Mouse (Mus musculus): ENCODE results near the gene Spata17. TPM values are rescaled to one million over a fixed set of nuclear protein-coding genes. Genes with fewer than 3 reads are reported as not detected.
A peak's percentile ranks its signal among the peaks of the same experiment; 100 is the strongest.

Gene Spata17
- polyA plus RNA-seq (2015; fragmentation: Nextera tagmentation; extraction: Ambion mirVana): 1.8 and 2.0 TPM in 2 replicates

DNA sequence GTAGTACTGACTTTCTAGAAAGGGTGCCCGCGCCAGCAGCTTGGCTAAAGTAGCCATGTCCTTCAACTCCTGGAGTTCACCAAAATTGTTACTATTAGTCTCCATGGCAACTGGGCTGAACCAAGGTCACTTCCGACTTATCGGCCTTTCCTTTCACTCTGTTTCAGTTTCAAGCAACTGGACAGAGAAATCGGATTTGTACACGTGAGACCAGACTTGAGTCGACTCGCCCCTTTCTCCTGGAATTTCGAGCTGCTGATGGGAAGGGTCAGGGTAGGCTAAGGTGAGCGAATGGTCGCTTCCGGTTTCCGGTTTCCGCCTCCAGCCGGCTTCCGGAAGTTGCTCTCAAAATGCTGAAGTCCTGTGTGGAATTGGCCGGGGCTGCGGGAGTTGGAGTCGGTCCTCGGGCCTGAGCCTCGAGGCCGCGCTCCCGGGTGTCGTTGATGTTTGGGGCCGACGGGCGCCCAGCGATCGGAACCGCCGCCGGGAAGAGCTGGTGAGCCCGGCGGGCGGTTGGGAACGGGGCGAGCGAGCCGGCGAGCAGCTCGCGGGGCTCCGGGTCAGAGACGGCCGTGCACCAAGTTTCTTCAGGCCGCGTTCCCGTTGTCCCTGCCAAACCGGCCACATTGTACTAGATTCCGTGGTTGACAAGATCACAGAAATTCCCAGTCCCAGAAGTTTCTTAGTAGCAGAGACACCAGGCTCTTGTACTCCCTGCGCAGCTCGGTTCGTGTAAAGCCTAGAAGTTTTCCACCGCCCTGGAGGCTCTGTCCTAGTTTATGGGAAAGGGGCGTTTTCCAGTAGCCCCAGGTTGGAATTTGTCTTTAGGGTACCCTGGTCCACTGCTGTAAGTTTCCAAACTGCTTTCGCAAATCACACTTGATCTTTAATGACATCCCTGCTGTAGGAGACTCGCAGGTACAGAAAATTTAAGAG is at the start of gene Spata17, which contains the start of gene Gpatch2:
Spata17 (minus strand) TSS at position 285 of the 936 bp plus-strand sequence.
Gpatch2 (plus strand) TSS at position 328 of the 936 bp plus-strand sequence.
- Histone ChIP-seq H3K9ac (peak within 1 kb of the TSS; percentile 87), H3K27me3 (no peaks in the 10 kb centered on the region), H3K4me3 (peak within 1 kb of the TSS; percentile 92), H3K4me1 (peaks cover 17% of the 10 kb centered on the region), H3K9me3 (replicated peaks) (no peaks in the 10 kb centered on the region), H3K4me2 (peak within 1 kb of the TSS; percentile 84), H3K27ac (peak within 1 kb of the TSS; percentile 40; the same call in 1 of the 2 replicates), H3K36me3 (ENCODE audit: poor library complexity, severe bottlenecking) (no peaks in the 10 kb centered on the region)
- ATAC-seq: peak; percentile 94
- WGBS: 1% methylated on average over 58 of the region's 58 CpGs

DNA sequence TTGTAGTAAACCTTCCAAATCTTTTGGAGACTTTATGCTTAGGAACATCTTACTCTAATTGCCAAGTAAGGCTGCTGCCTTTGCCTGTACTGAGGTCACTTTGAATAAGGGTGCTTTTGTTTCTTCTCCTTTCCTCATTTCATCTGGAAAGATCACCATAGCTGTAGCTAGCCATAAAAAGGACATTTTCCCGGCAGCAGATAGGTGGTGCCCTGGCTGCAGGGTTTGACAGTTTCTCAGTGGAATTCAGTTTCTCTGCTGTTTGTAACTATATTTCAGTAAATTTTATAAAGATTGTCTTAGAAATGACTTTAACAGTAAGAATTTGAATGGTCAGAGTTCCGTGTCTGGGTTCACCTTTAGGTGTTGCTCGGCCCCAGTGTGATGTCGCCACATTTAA is 43.5 kb upstream of the Spata17 start:
- ATAC-seq: no peak
- Histone ChIP-seq H3K4me2 (no peak overlapping the region), H3K27ac (no peak overlapping the region), H3K36me3 (ENCODE audit: poor library complexity, severe bottlenecking) (no peaks in the 10 kb centered on the region), H3K9me3 (replicated peaks) (no peaks in the 10 kb centered on the region), H3K9ac (no peak overlapping the region), H3K4me3 (no peak overlapping the region), H3K4me1 (no peaks in the 10 kb centered on the region), H3K27me3 (no peaks in the 10 kb centered on the region)
- 84% methylated on average over 4 of the region's 4 CpGs for WGBS

DNA sequence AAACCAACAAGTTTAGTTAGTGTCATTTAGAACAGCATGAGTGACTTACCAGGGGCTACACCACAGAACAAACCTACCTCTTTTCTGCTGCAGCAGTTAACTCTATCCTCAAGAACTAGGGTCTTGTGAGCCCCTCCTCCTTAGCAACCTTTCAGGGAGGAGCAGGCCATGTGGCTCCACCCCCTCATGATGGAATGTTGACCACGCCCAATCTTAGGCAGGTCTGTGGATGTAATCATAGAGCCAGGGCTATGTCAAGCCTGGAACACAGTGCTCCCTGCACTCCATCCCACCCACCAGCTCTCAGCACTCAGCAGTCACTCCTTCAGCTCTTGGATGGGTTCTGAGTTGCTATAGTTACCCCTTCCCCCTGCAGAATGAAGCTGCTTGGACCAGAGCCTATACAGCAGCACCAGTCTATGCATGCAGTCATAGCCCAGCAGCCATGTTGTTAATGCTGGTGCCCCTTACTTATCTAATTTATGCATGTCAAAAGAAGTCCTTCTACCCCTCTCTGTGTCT is 35.5 kb upstream of the Spata17 start:
- no peaks in the 10 kb centered on the region for H3K36me3 ChIP-seq (ENCODE audit: poor library complexity, severe bottlenecking)
- no peaks in the 10 kb centered on the region for H3K27me3 ChIP-seq
- H3K9me3 ChIP-seq (replicated peaks): no peaks in the 10 kb centered on the region
- H3K4me3 ChIP-seq: no peak overlapping the region
- ATAC-seq: peak; percentile 38; the same call in 1 of the 2 replicates
- no peak overlapping the region for H3K4me2 ChIP-seq
- H3K9ac ChIP-seq: no peak overlapping the region
- no peak overlapping the region for H3K27ac ChIP-seq
- WGBS: 89% methylated on average over 1 of the region's 1 CpGs
- H3K4me1 ChIP-seq: no peaks in the 10 kb centered on the region

DNA sequence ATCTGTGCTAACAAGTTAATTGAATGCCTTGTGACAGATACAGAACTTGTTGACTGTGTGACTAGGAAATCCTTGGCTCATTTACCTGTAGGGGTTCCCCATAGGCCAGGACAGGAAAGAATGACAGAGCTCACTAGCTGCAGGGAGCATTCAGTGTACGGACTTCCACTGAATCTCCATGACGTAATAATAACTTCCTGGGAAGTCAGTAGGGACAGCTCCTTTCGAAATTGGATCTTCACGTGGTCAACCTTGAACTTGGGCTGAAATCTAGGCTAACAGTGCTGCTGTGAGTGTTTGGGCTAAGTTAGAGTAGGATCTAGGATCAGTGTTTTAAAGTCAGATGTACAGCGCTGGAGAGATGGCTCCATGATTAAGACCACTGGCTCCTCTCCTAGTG is 29.5 kb upstream of the Spata17 start:
- Histone ChIP-seq H3K4me1 (no peaks in the 10 kb centered on the region), H3K4me3 (no peak overlapping the region), H3K9me3 (replicated peaks) (no peaks in the 10 kb centered on the region), H3K27ac (no peak overlapping the region), H3K27me3 (no peaks in the 10 kb centered on the region), H3K4me2 (no peak overlapping the region), H3K9ac (no peak overlapping the region), H3K36me3 (ENCODE audit: poor library complexity, severe bottlenecking) (no peaks in the 10 kb centered on the region)
- 90% methylated on average over 5 of the region's 5 CpGs for WGBS
- no peak for ATAC-seq

DNA sequence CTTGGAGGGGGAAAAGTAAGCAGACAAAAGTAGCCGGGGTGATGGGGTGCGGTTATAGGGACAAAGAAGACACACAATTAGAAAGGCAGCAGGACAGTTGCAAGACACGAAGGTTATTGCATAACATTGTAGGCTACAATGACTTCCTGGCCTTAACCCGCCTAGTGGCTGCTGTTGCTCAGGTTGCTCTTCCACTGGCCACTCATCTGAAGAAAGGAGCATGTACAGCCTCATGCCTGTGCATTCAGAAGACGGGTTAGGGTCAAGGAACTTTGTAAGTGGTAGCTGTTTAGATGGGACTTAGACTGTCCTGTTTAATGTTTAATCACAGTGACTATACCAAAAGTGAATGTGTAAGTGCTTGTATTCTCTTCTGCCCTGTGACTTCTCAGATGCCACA is 26.1 kb upstream of the Spata17 start:
- no peak overlapping the region for H3K4me3 ChIP-seq
- 92% methylated on average over 5 of the region's 5 CpGs for WGBS
- no peak overlapping the region for H3K27ac ChIP-seq
- no peaks in the 10 kb centered on the region for H3K27me3 ChIP-seq
- H3K9ac ChIP-seq: no peak overlapping the region
- no peaks in the 10 kb centered on the region for H3K9me3 ChIP-seq (replicated peaks)
- H3K4me1 ChIP-seq: no peaks in the 10 kb centered on the region
- 0 out of 2 replicates have a peak, but pooled peaks cover 5% of the 10 kb centered on the region for H3K36me3 ChIP-seq (ENCODE audit: poor library complexity, severe bottlenecking)
- ATAC-seq: no peak
- H3K4me2 ChIP-seq: no peak overlapping the region

DNA sequence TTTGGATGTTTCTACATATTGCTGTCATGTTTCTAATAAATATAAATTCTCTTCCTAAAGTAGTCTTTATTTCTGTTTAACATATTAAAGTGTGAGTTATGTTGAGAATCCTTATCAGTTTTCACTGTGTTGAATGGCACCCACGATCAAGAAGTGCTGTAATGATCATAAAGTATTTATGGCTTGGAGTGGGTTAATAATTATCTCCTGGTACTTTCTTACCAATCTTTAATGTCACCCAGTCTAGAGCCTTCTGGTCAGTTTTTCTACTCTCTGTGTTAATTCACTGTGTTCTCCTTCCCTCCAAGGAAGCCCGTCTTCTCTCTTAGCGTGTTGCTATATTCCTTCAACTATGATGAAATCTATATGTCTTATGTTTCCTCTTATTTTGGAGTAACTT is 25.0 kb upstream of the Spata17 start:
- Histone ChIP-seq H3K27ac (no peak overlapping the region), H3K9me3 (replicated peaks) (no peaks in the 10 kb centered on the region), H3K9ac (no peak overlapping the region), H3K4me1 (no peaks in the 10 kb centered on the region), H3K36me3 (ENCODE audit: poor library complexity, severe bottlenecking) (0 out of 2 replicates have a peak, but pooled peaks cover 9% of the 10 kb centered on the region), H3K4me2 (no peak overlapping the region), H3K27me3 (no peaks in the 10 kb centered on the region), H3K4me3 (no peak overlapping the region)
- WGBS: 96% methylated on average over 3 of the region's 3 CpGs
- no peak for ATAC-seq

DNA sequence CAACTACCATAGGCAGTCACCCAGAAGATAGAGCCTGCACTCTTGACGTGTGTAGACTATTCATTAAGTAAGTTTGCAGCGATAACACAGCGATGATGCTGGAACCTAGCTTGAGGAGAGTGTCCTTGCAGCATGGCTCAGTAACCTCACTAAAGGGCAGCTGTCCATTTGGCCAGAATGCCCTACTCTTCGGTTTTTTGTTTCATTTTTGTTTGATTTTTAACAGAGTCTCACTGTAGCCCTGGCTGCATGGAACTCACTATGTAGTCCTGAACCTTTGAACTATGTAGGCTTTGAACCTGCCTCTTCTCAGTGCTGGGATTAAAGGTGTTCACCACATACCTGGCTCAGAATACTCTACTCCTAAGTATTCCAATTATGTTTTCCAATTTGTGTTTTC is 22.8 kb upstream of the Spata17 start:
- no peaks in the 10 kb centered on the region for H3K27me3 ChIP-seq
- H3K4me1 ChIP-seq: no peaks in the 10 kb centered on the region
- H3K4me2 ChIP-seq: no peak overlapping the region
- WGBS: 96% methylated on average over 4 of the region's 4 CpGs
- no peak overlapping the region for H3K9ac ChIP-seq
- H3K36me3 ChIP-seq (ENCODE audit: poor library complexity, severe bottlenecking): peaks cover 15% of the 10 kb centered on the region
- no peak overlapping the region for H3K4me3 ChIP-seq
- no peak overlapping the region for H3K27ac ChIP-seq
- H3K9me3 ChIP-seq (replicated peaks): no peaks in the 10 kb centered on the region
- ATAC-seq: no peak

DNA sequence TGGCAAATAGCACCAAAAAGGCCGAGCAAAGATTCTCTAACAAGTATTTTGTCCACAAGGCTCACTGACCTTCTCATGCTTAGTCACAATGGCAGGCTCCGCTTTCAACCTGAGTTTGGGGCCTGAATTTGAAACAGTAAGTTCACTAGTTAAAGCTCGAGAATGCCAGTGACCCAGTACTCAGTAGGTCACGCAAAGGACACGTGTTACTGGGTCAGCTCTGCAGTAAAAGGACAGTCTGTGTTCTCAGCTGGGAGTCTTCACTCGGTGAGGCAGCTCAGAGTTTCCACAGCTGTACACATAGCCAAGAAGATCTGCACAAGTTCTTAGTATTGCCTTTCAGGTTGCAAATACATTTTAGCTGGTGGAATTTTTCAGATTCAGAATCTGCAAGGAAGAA is 21.0 kb upstream of the Spata17 start:
- Histone ChIP-seq H3K27me3 (no peaks in the 10 kb centered on the region), H3K4me2 (no peak overlapping the region), H3K27ac (no peak overlapping the region), H3K9me3 (replicated peaks) (no peaks in the 10 kb centered on the region), H3K4me1 (no peaks in the 10 kb centered on the region), H3K9ac (no peak overlapping the region), H3K4me3 (no peak overlapping the region), H3K36me3 (ENCODE audit: poor library complexity, severe bottlenecking) (peaks cover 17% of the 10 kb centered on the region)
- no peak for ATAC-seq
- WGBS: 91% methylated on average over 6 of the region's 6 CpGs

DNA sequence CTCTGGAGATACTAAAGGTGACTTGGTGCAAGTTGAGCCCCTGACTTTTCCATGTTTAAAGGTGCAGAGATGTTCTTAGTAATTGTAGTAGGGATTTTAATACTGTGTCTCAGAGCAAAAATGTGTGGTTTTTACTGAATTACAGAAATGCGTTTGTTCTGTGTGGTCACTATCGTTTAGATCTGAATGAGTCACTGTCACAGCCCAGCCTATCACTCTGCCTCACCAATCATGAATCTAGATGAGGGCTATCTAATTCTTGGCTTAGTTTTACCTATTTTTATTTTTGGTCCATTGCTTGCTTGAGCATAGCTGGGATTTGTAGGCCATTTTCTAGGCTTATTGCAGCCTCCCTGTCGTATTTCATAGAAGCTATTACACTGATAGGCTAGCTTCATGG is 19.9 kb upstream of the Spata17 start:
- H3K9ac ChIP-seq: no peak overlapping the region
- no peaks in the 10 kb centered on the region for H3K9me3 ChIP-seq (replicated peaks)
- H3K36me3 ChIP-seq (ENCODE audit: poor library complexity, severe bottlenecking): peaks cover 17% of the 10 kb centered on the region
- no peak for ATAC-seq
- H3K27me3 ChIP-seq: no peaks in the 10 kb centered on the region
- 92% methylated on average over 3 of the region's 3 CpGs for WGBS
- H3K4me1 ChIP-seq: no peaks in the 10 kb centered on the region
- H3K4me2 ChIP-seq: no peak overlapping the region
- H3K27ac ChIP-seq: no peak overlapping the region
- no peak overlapping the region for H3K4me3 ChIP-seq

DNA sequence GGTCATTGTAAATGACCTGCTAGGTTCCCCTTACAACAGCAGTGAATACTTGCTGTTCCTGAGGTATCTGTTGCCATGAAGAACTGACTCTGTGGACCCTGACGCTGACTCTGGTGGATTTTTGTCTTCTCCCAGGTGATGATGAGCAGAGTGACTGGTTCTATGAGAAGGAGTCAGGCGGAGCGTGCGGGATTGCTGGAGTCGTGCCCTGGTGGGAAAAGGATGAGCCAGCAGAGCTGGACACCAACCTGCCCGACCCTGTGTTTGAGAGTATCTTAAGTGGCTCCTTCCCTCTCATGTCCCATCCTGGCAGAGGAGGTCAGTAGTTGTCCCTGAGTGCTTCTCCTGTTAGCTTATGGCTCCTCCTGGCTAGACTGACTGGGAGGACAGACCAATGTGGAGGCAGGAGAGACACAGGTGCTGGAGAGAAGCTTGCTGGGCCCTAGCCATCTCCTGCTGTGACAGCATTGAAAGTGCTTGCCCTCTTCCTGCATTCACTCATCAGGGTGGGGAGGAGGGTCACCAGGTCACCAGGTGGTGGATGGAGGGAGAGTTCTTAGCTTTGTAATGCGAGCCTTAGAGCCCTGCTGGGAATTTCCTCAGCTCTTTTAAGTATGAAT is 17.8 kb upstream of the Spata17 start:
- 68% methylated on average over 7 of the region's 7 CpGs for WGBS
- Histone ChIP-seq H3K4me1 (no peaks in the 10 kb centered on the region), H3K36me3 (ENCODE audit: poor library complexity, severe bottlenecking) (peaks cover 21% of the 10 kb centered on the region), H3K27ac (no peak overlapping the region), H3K4me2 (no peak overlapping the region), H3K4me3 (no peak overlapping the region), H3K9ac (no peak overlapping the region), H3K27me3 (no peaks in the 10 kb centered on the region), H3K9me3 (replicated peaks) (no peaks in the 10 kb centered on the region)
- no peak for ATAC-seq

DNA sequence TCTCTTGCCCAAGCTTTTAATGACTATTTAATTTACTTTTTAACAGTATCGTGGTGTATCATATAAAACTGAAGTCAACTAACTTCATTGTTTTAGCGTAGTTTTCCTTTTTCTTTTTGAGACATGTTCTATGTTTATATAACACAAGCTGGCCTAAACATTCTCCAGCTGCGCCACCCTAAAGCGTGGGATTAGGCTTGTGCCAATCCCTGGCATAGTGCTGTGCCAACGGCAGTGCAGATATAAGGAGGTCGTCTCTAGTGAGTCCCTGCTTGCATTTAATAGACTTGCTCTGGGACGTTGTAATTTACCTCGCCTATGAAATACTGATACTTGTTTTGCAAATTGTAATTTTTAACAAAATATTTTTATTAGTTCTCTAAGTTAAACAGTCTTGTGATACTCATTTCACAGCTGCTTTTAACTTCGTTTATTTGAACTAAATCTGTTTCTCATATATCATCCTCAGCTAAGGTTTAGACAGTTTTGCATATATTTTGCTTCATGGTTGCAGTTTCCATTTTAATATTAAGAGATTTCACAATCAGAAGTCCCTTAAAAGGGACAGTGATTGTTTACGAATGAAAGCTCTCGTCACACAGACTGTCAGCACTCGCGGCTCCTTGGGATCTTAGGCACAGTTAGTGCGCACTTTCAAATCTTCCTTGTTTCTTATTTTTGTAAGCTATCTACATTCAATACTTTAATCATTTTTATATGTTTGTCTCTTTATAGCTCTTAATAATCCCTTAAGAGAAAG is 17.1 kb upstream of the Spata17 start:
- Histone ChIP-seq H3K27me3 (no peaks in the 10 kb centered on the region), H3K36me3 (ENCODE audit: poor library complexity, severe bottlenecking) (peaks cover 21% of the 10 kb centered on the region), H3K9me3 (replicated peaks) (no peaks in the 10 kb centered on the region), H3K4me3 (no peak overlapping the region), H3K4me2 (no peak overlapping the region), H3K4me1 (no peaks in the 10 kb centered on the region), H3K27ac (no peak overlapping the region), H3K9ac (no peak overlapping the region)
- ATAC-seq: no peak
- WGBS: 88% methylated on average over 14 of the region's 14 CpGs

DNA sequence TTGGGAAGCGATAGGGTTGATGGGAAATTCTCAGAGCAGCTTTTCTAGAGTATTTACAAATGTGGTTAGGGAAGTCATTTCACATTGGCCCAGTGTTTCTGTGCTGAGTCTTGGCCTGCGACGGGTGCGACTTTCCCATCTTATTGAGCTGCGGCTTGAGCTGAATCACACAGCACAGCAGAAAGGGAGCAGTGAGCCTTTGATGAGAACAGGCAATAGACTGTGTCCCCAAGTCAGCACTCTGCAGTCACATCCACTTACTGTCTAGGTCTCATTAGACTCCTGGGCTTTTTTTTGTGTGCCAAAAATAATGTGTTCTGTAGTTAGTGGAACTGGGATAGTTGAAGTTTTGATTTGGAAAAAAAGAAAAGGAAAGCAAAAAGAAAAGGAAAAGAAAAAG is 15.0 kb upstream of the Spata17 start:
- 93% methylated on average over 5 of the region's 5 CpGs for WGBS
- Histone ChIP-seq H3K4me3 (no peak overlapping the region), H3K9me3 (replicated peaks) (no peaks in the 10 kb centered on the region)

More for the DNA sequence above, 15.0 kb upstream of the Spata17 start:
- H3K36me3 ChIP-seq (ENCODE audit: poor library complexity, severe bottlenecking): peaks cover 25% of the 10 kb centered on the region
- no peak overlapping the region for H3K27ac ChIP-seq
- H3K27me3 ChIP-seq: no peaks in the 10 kb centered on the region
- no peak overlapping the region for H3K4me2 ChIP-seq
- no peaks in the 10 kb centered on the region for H3K4me1 ChIP-seq
- no peak for ATAC-seq
- no peak overlapping the region for H3K9ac ChIP-seq

Data from forebrain, embryonic 13.5 days (tissue).